ENCODE assay signal across 8 mouse cellular contexts in the genomic region with DNA sequence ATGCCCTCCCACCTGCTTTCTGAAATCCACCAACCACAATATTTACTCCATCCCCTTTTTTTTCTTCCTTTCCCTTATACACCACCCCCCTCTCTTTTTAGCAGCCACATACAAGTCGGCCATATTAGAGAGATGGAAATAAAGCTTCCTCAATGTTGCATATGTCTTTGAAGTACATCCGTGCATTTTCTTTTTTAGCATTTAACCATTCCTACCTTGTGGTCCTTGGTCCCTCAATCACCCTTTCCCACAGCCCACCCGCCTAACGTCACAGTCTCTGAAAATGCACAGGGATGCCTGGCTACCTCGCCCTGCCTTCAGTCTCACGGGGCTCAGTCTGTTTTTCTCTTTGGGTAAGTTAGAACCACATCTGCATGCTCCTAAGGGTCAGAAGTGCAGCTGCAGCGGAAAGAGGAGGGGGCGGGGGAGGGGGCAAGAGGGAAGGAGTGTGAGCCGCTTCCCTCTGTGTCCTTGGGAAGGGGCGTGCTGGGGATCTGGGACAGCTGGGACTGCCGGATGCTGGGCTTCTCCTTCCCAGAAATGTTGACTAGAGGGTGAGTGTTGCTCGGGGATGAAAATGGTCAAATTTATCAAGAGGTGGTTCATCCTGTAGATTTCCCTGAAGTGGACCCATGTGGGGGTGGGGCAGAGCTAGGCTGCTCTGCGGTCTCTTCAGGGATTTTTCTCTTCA. TPM values are rescaled to one million over a fixed set of nuclear protein-coding genes. Genes with fewer than 3 reads are reported as not detected.
DNase-seq lines count a peak whose midpoint lies in the region; ATAC-seq lines count a peak whose summit lies in the region.

A gene (plus strand): TSS at position 42 of the 691 bp plus-strand sequence.

- ATAC-seq in lung, embryonic 16.5 days (ENCODE audit: low read depth), result peak; percentile 30; the same call in 1 of the 2 replicates
- ATAC-seq in forebrain, embryonic 16.5 days, result peak; percentile 77
- ATAC-seq in limb, embryonic 13.5 days (ENCODE audit: low FRiP score, low read depth), result peak; percentile 46
- no peak for ATAC-seq in stomach, embryonic 15.5 days (ENCODE audit: insufficient read depth, low FRiP score, low read depth)

- H3K27me3 ChIP-seq in lung, embryonic 16.5 days (ENCODE audit: control insufficient read depth, insufficient read depth, low read depth, low read length), result no peaks in the 10 kb centered on the region
- H3K27me3 ChIP-seq in forebrain, embryonic 16.5 days (replicated peaks; ENCODE audit: control insufficient read depth, insufficient read depth, low read length), result no peaks in the 10 kb centered on the region
- no peaks in the 10 kb centered on the region for H3K27me3 ChIP-seq in limb, embryonic 13.5 days
- H3K27me3 ChIP-seq in stomach, embryonic 15.5 days (replicated peaks), result no peaks in the 10 kb centered on the region

- H3K27ac ChIP-seq in lung, embryonic 16.5 days (ENCODE audit: low read length), result peak within 1 kb of the TSS; percentile 41; the same call in 1 of the 2 replicates
- H3K27ac ChIP-seq in forebrain, embryonic 16.5 days (ENCODE audit: low read length), result peak within 1 kb of the TSS; percentile 76
- peak within 1 kb of the TSS; percentile 95 for H3K27ac ChIP-seq in limb, embryonic 13.5 days
- peak within 1 kb of the TSS; percentile 74; the same call in 1 of the 2 replicates for H3K27ac ChIP-seq in stomach, embryonic 15.5 days

- H3K4me2 ChIP-seq in lung, embryonic 16.5 days (ENCODE audit: low read depth, low read length), result peak within 1 kb of the TSS; percentile 58
- peak within 1 kb of the TSS; percentile 57 for H3K4me2 ChIP-seq in forebrain, embryonic 16.5 days (ENCODE audit: low read length)
- peak within 1 kb of the TSS; percentile 84 for H3K4me2 ChIP-seq in limb, embryonic 13.5 days (replicated peaks)
- H3K4me2 ChIP-seq in stomach, embryonic 15.5 days, result peak within 1 kb of the TSS; percentile 60

- no peaks in the 10 kb centered on the region for H3K9me3 ChIP-seq in lung, embryonic 16.5 days (ENCODE audit: control insufficient read depth, low read length)
- no peaks in the 10 kb centered on the region for H3K9me3 ChIP-seq in forebrain, embryonic 16.5 days (ENCODE audit: control insufficient read depth, low read length)
- no peaks in the 10 kb centered on the region for H3K9me3 ChIP-seq in limb, embryonic 13.5 days
- H3K9me3 ChIP-seq in stomach, embryonic 15.5 days, result no peaks in the 10 kb centered on the region

- peak within 1 kb of the TSS; percentile 63 for H3K9ac ChIP-seq in lung, embryonic 16.5 days (ENCODE audit: low read length)
- H3K9ac ChIP-seq in forebrain, embryonic 16.5 days (replicated peaks; ENCODE audit: low read depth, low read length), result peak within 1 kb of the TSS; percentile 69
- peak within 1 kb of the TSS; percentile 85 for H3K9ac ChIP-seq in limb, embryonic 13.5 days
- peak within 1 kb of the TSS; percentile 46 for H3K9ac ChIP-seq in stomach, embryonic 15.5 days

- DNase-seq in cerebellum, adult 18-20 months, result peak; percentile 44 to 62
- no peak for DNase-seq in cerebellum, postnatal 4 days (ENCODE audit: low spot score in 2 of 2)
- DNase-seq in lung, postnatal 14 days, result no peak
- DNase-seq in urinary bladder, adult 18-20 months (ENCODE audit: low spot score in 2 of 2), result no peak

- H3K4me1 ChIP-seq in lung, embryonic 16.5 days (replicated peaks; ENCODE audit: control insufficient read depth, insufficient read depth, low read length), result peaks cover 6% of the 10 kb centered on the region; the same call in 1 of the 2 replicates
- peaks cover 25% of the 10 kb centered on the region for H3K4me1 ChIP-seq in forebrain, embryonic 16.5 days (replicated peaks; ENCODE audit: control insufficient read depth, insufficient read depth, low read length)
- H3K4me1 ChIP-seq in limb, embryonic 13.5 days, result peaks cover 49% of the 10 kb centered on the region
- peaks cover 15% of the 10 kb centered on the region for H3K4me1 ChIP-seq in stomach, embryonic 15.5 days

- 1% methylated on average over 13 of the region's 13 CpGs for WGBS in lung, embryonic 16.5 days
- under 1% methylated on average over 13 of the region's 13 CpGs for WGBS in forebrain, embryonic 16.5 days
- under 1% methylated on average over 13 of the region's 13 CpGs for WGBS in limb, embryonic 13.5 days
- 5% methylated on average over 13 of the region's 13 CpGs for WGBS in stomach, embryonic 15.5 days

- no peaks in the 10 kb centered on the region for H3K36me3 ChIP-seq in lung, embryonic 16.5 days (ENCODE audit: control insufficient read depth, insufficient read depth, low read length)
- no peaks in the 10 kb centered on the region for H3K36me3 ChIP-seq in forebrain, embryonic 16.5 days (ENCODE audit: control insufficient read depth, insufficient read depth)
- no peaks in the 10 kb centered on the region for H3K36me3 ChIP-seq in limb, embryonic 13.5 days
- H3K36me3 ChIP-seq in stomach, embryonic 15.5 days, result no peaks in the 10 kb centered on the region

- peak within 1 kb of the TSS; percentile 61 for H3K4me3 ChIP-seq in lung, embryonic 16.5 days (ENCODE audit: low read length)
- peak within 1 kb of the TSS; percentile 52 for H3K4me3 ChIP-seq in forebrain, embryonic 16.5 days (replicated peaks; ENCODE audit: low read length)
- H3K4me3 ChIP-seq in limb, embryonic 13.5 days, result peak within 1 kb of the TSS; percentile 71
- H3K4me3 ChIP-seq in stomach, embryonic 15.5 days (replicated peaks), result peak within 1 kb of the TSS; percentile 55

RNA-seq across cellular contexts. Expression of the gene that starts here (rescaled TPM):
- 2.7 and 3.0 TPM in 2 replicates for polyA plus RNA-seq in lung, embryonic 16.5 days (2015; fragmentation: Nextera tagmentation; extraction: Ambion mirVana)
- polyA plus RNA-seq in forebrain, embryonic 16.5 days (2015; fragmentation: Nextera tagmentation; extraction: Ambion mirVana), result 5.7 and 6.9 TPM in 2 replicates
- 7.0 and 7.2 TPM in 2 replicates for polyA plus RNA-seq in limb, embryonic 13.5 days (2015; fragmentation: Nextera tagmentation; extraction: Ambion mirVana)
- 3.9 and 4.2 TPM in 2 replicates for polyA plus RNA-seq in stomach, embryonic 15.5 days (2015; fragmentation: Nextera tagmentation; extraction: Ambion mirVana)

Comparison
In these comparisons a context has a peak if more than half of its experiments do, and no peak if none do; other contexts are left out.
1. DNase-seq: peak in cerebellum, adult 18-20 months (2 of 2); none in cerebellum, postnatal 4 days (0 of 2), lung, postnatal 14 days (single experiment) and urinary bladder, adult 18-20 months (0 of 2).
2. H3K27ac ChIP-seq: peak in every context shown above with its lines; median percentile 95 in limb, embryonic 13.5 days; 76 in forebrain, embryonic 16.5 days; 74 in stomach, embryonic 15.5 days; 41 in lung, embryonic 16.5 days.
3. Peak in every context shown above with its lines, with median percentiles within 50 percentile points of each other: H3K4me2 ChIP-seq, H3K4me3 ChIP-seq and H3K9ac ChIP-seq.